ENCODE assay signal across 9 mouse cellular contexts in genomic region chr14:11683386-11684081, GRCm38 (mm10).
DNase-seq lines count a peak whose midpoint lies in the region; ATAC-seq and TF ChIP-seq lines count a peak whose summit lies in the region.
"Had no signal": no experiment of that assay in that cellular context is flagged by ENCODE, and none has a peak within 500 bp of the region (broad histone marks: within the 10 kb centered on the region; RNA-seq: fewer than 3 reads in every experiment).

No protein-coding gene starts in this region.

- H3K4me1 ChIP-seq in midbrain, embryonic 13.5 days (replicated peaks): peaks cover 28% of the 10 kb centered on the region
- H3K4me1 ChIP-seq in midbrain, postnatal 0 days (ENCODE audit: insufficient read depth, low read length): peaks cover 10% of the 10 kb centered on the region; the same call in 1 of the 2 replicates
- H3K4me1 ChIP-seq: liver, embryonic 13.5 days had no signal

- no peak for DNase-seq in midbrain, postnatal 0 days (ENCODE audit: low spot score)
- peak; percentile 61 for DNase-seq in embryo, embryonic 10.5 days (ENCODE audit: low spot score)
- DNase-seq in forelimb bud, embryonic 11.5 days (ENCODE audit: low read depth, low spot score): peak; percentile 54
- peak; percentile 61 for DNase-seq in retina, embryonic 14.5 days (ENCODE audit: low spot score)
- no peak for DNase-seq in ovary, postnatal 36 days (ENCODE audit: low spot score)
- DNase-seq in adipocyte (ENCODE audit: low spot score): no peak
- DNase-seq: liver, embryonic 13.5 days; spleen, adult 18-20 months had no signal

- ATAC-seq in midbrain, embryonic 13.5 days: peak; percentile 62
- no peak for ATAC-seq in midbrain, postnatal 0 days (ENCODE audit: low FRiP score)

- no peak overlapping the region for H3K4me3 ChIP-seq in midbrain, embryonic 13.5 days (replicated peaks)
- H3K4me3 ChIP-seq in midbrain, postnatal 0 days (ENCODE audit: low read depth, low read length): no peak overlapping the region
- H3K4me3 ChIP-seq: liver, embryonic 13.5 days had no signal

- H3K27me3 ChIP-seq in midbrain, embryonic 13.5 days: no peaks in the 10 kb centered on the region
- no peaks in the 10 kb centered on the region for H3K27me3 ChIP-seq in midbrain, postnatal 0 days (ENCODE audit: insufficient read depth, low read length)
- H3K27me3 ChIP-seq: liver, embryonic 13.5 days had no signal

- H3K4me2 ChIP-seq in midbrain, embryonic 13.5 days (replicated peaks): no peak overlapping the region
- no peak overlapping the region for H3K4me2 ChIP-seq in midbrain, postnatal 0 days (ENCODE audit: low read depth, low read length, poor library complexity, severe bottlenecking)
- H3K4me2 ChIP-seq: liver, embryonic 13.5 days had no signal

- WGBS in midbrain, embryonic 13.5 days: 39% methylated on average over 10 of the region's 10 CpGs
- WGBS in midbrain, postnatal 0 days: 42% methylated on average over 10 of the region's 10 CpGs

- no peaks in the 10 kb centered on the region for H3K36me3 ChIP-seq in midbrain, embryonic 13.5 days
- H3K36me3 ChIP-seq in midbrain, postnatal 0 days (ENCODE audit: insufficient read depth, low read length): no peaks in the 10 kb centered on the region
- H3K36me3 ChIP-seq: liver, embryonic 13.5 days had no signal

- no peak overlapping the region for H3K9ac ChIP-seq in midbrain, embryonic 13.5 days (replicated peaks)
- H3K9ac ChIP-seq in midbrain, postnatal 0 days (replicated peaks; ENCODE audit: low read length, poor library complexity, severe bottlenecking): no peak overlapping the region
- H3K9ac ChIP-seq: liver, embryonic 13.5 days had no signal

- no peak for TF ChIP-seq CTCF in midbrain, postnatal 0 days (IDR thresholded peaks at IDR 0.05)

- H3K27ac ChIP-seq in midbrain, embryonic 13.5 days: 0 out of 2 replicates have a peak overlapping the region, but pooled peaks have one; percentile 14
- no peak overlapping the region for H3K27ac ChIP-seq in midbrain, postnatal 0 days (ENCODE audit: low read depth, low read length)
- H3K27ac ChIP-seq: liver, embryonic 13.5 days had no signal

- no peaks in the 10 kb centered on the region for H3K9me3 ChIP-seq in midbrain, embryonic 13.5 days
- H3K9me3 ChIP-seq in midbrain, postnatal 0 days (ENCODE audit: low read length): no peaks in the 10 kb centered on the region
- H3K9me3 ChIP-seq: liver, embryonic 13.5 days had no signal

Comparison
In these comparisons a context has a peak if more than half of its experiments do, and no peak if none do; other contexts are left out.
1. DNase-seq: peak in embryo, embryonic 10.5 days (single experiment), forelimb bud, embryonic 11.5 days (single experiment) and retina, embryonic 14.5 days (single experiment); none in midbrain, postnatal 0 days (single experiment), ovary, postnatal 36 days (single experiment) and adipocyte (single experiment).